Mouse (Mus musculus): ENCODE measurements around the gene Ren1. TPM values are rescaled to one million over a fixed set of nuclear protein-coding genes. Genes with fewer than 3 reads are reported as not detected.

The Ren1 gene
- total RNA-seq (2015; ENCODE audit: low replicate concordance) (not detected in 2 replicates), total RNA-seq (2017; ENCODE audit: low replicate concordance) (not detected in 2 replicates)

- no peak for ATAC-seq (replicated peaks; ENCODE audit: low FRiP score, poor library complexity, severe bottlenecking)
These were observed at the start of gene Ren1 for GRCm38 (mm10) chr1:133350210-133350609. Ren1 (plus strand) TSS chr1:133350510.

GRCm38 (mm10) chr1:133302540-133302939 is 47.8 kb upstream of the Ren1 start:
- no peak for ATAC-seq (replicated peaks; ENCODE audit: low FRiP score, poor library complexity, severe bottlenecking)

GRCm38 (mm10) chr1:133306842-133307241 is 43.5 kb upstream of the Ren1 start:
- no peak for ATAC-seq (replicated peaks; ENCODE audit: low FRiP score, poor library complexity, severe bottlenecking)

GRCm38 (mm10) chr1:133307318-133307717 is 43.0 kb upstream of the Ren1 start:
- ATAC-seq (replicated peaks; ENCODE audit: low FRiP score, poor library complexity, severe bottlenecking) = no peak; the same call in 1 of the 2 replicates

- ATAC-seq (replicated peaks; ENCODE audit: low FRiP score, poor library complexity, severe bottlenecking) = no peak
These were observed 40.5 kb upstream of the Ren1 start, which contains the start of gene Golt1a for GRCm38 (mm10) chr1:133309652-133310267. Golt1a (plus strand) TSS chr1:133309800.

- no peak for ATAC-seq (replicated peaks; ENCODE audit: low FRiP score, poor library complexity, severe bottlenecking)
These were observed 39.1 kb upstream of the Ren1 start for GRCm38 (mm10) chr1:133311240-133311639.

- no peak for ATAC-seq (replicated peaks; ENCODE audit: low FRiP score, poor library complexity, severe bottlenecking)
These were observed 38.4 kb upstream of the Ren1 start for GRCm38 (mm10) chr1:133311946-133312345.

GRCm38 (mm10) chr1:133314364-133314763 is 35.9 kb upstream of the Ren1 start:
- no peak for ATAC-seq (replicated peaks; ENCODE audit: low FRiP score, poor library complexity, severe bottlenecking)

- ATAC-seq (replicated peaks; ENCODE audit: low FRiP score, poor library complexity, severe bottlenecking) = no peak
These were observed 34.5 kb upstream of the Ren1 start for GRCm38 (mm10) chr1:133315775-133316174.

GRCm38 (mm10) chr1:133316577-133316976 is 33.7 kb upstream of the Ren1 start:
- no peak for ATAC-seq (replicated peaks; ENCODE audit: low FRiP score, poor library complexity, severe bottlenecking)

- ATAC-seq (replicated peaks; ENCODE audit: low FRiP score, poor library complexity, severe bottlenecking) = no peak
These were observed 33.2 kb upstream of the Ren1 start for GRCm38 (mm10) chr1:133317149-133317548.

- ATAC-seq (replicated peaks; ENCODE audit: low FRiP score, poor library complexity, severe bottlenecking) = no peak
These were observed 28.9 kb upstream of the Ren1 start, which contains the start of gene Kiss1 for GRCm38 (mm10) chr1:133321267-133321925. Kiss1 (plus strand) TSS chr1:133321875.

GRCm38 (mm10) chr1:133323333-133323732 is 27.0 kb upstream of the Ren1 start:
- ATAC-seq (replicated peaks; ENCODE audit: low FRiP score, poor library complexity, severe bottlenecking) = no peak

GRCm38 (mm10) chr1:133325951-133326350 is 24.4 kb upstream of the Ren1 start:
- no peak for ATAC-seq (replicated peaks; ENCODE audit: low FRiP score, poor library complexity, severe bottlenecking)

GRCm38 (mm10) chr1:133327094-133327493 is 23.2 kb upstream of the Ren1 start:
- ATAC-seq (replicated peaks; ENCODE audit: low FRiP score, poor library complexity, severe bottlenecking) = no peak

GRCm38 (mm10) chr1:133328299-133328795 is 22.0 kb upstream of the Ren1 start:
- no peak for ATAC-seq (replicated peaks; ENCODE audit: low FRiP score, poor library complexity, severe bottlenecking)

- ATAC-seq (replicated peaks; ENCODE audit: low FRiP score, poor library complexity, severe bottlenecking) = no peak
These were observed 21.2 kb upstream of the Ren1 start for GRCm38 (mm10) chr1:133328896-133329637.

- no peak for ATAC-seq (replicated peaks; ENCODE audit: low FRiP score, poor library complexity, severe bottlenecking)
These were observed 20.7 kb upstream of the Ren1 start for GRCm38 (mm10) chr1:133329638-133329964.

GRCm38 (mm10) chr1:133331142-133331541 is 19.2 kb upstream of the Ren1 start:
- no peak for ATAC-seq (replicated peaks; ENCODE audit: low FRiP score, poor library complexity, severe bottlenecking)

- ATAC-seq (replicated peaks; ENCODE audit: low FRiP score, poor library complexity, severe bottlenecking) = no peak
These were observed 17.5 kb upstream of the Ren1 start for GRCm38 (mm10) chr1:133332656-133333430.

All from erythroblast, adult 5-6 weeks (primary cell).